Mouse (Mus musculus) ES-CJ7 (cell line): ENCODE data around the gene Olfr124.

Experiments
- DNase-seq: peaks from one replicate; pipeline ENCODE4 v3.0.0; 2011; ENCODE audit warnings: low read depth, low spot score

Gene Olfr124

GRCm38 (mm10) chr17:37799588-37799987 is at the start of gene Olfr124:
TSS of gene Olfr124 (plus strand) at chr17:37799888.
- DNase-seq, result no peak

DNA sequence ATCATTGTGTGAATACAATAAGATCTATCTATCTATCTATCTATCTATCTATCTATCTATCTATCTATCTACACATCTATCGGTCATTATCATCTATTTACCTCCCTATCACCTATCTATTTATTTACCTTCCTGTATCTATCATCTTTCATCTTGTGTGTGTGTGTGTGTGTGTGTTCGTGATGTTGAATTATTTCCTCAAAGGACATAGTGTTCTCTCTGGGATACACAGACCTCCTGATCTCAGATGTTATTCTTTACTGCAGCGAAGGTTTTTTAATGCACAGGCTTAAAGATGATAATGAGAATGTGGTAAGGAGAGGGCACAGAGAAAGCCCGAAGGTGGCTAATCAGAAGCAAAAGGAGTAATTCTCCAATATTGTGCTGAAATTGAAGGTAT is 31.4 kb upstream of the Olfr124 start, which contains the start of gene Olfr122:
Gene Olfr122 (plus strand): TSS at position 301 of the 400 bp plus-strand sequence.
- no peak for DNase-seq

DNA sequence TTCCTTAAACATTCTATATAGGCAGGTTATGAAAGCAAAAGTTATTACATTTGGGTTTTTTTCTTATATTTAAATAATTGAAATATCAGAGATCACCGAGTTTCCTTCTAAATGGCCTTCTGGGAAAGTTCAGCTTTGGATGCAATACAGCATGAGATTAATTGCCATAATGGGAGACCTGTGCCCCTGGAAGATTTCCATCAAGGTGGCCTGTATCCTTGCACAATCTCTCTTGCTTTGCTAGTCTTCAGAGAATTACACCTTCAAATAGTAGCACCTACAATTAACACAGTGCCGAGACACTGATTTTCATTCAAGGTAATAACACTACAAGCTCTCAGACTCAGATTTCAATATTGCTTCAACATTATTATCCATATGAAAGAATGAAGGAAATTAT is 6.5 kb upstream of the Olfr124 start, which contains the start of gene Olfr123:
Gene Olfr123 (plus strand): TSS at position 301 of the 400 bp plus-strand sequence.
- DNase-seq, result no peak

DNA sequence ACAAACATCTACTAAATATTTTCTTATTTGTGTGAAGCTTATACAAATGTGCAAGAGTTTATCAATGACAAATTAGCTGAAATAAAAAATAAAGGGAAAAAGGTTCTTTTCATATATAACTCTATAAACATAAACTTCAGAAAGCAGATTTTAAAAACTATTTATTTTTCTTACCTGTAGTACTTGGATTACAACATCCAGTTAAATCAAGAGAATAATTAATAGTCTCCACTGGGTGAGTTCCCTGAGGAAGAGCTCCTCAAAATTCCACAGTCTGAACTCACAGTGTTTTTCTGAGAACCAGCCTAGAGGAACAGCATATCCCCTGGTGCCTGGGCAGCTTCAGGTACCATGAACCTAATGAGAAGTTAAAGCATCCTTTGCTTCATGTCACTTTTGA is 33.0 kb downstream of the Olfr124 start, which contains the start of gene Olfr125:
Gene Olfr125 (plus strand): TSS at position 301 of the 400 bp plus-strand sequence.
- no peak for DNase-seq

DNA sequence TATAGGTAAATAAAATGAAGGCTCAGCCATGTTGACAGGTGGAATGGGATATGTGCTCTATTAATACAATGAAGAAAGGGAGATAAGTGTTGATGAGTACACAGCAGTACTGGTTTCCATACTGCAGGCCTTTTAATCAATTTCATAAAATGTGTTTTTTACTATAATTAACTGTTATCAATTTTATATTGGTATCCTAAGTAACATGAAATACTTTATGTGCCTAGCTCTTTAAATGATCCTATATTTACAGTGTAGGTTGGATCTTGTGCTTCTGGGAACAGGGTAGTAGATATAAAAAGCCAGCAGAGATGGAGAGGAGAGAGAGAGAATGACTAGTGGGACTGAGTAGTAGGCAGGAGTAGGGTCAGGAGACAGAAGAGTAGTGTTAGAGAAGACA is 47.5 kb downstream of the Olfr124 start, which contains the start of gene Olfr126:
Gene Olfr126 (plus strand): TSS at position 301 of the 400 bp plus-strand sequence.
- DNase-seq, result no peak
